Mouse (Mus musculus) midbrain, embryonic 14.5 days (tissue): ENCODE measurements around the gene Dbp. TPM values are rescaled to one million over a fixed set of nuclear protein-coding genes. Genes with fewer than 3 reads are reported as not detected.
A peak's percentile ranks its signal among the peaks of the same experiment; 100 is the strongest.

Experiments
- ATAC-seq: fragments of 200-750 bp; cut with Nextera tagmentation; 2 replicates; pipeline ENCODE4 v1.8.0; 2017; ENCODE audit warnings: moderate number of reproducible peaks, moderate library complexity; ENCODE audit not compliant: low FRiP score, low TSS enrichment
- DNase-seq: peaks from one replicate; pipeline ENCODE4 v3.0.0-alpha.2; 2015
- H3K27ac ChIP-seq: fragments of 300-500 bp; sonication (generic); replicated peaks from 2 replicates; pipeline ENCODE4 v1.5.1; 2014; ENCODE audit warnings: mild to moderate bottlenecking, low read depth, low read length, moderate library complexity
- H3K27me3 ChIP-seq: fragments of 300-500 bp; sonication (generic); 2 replicates; pipeline ENCODE4 v1.6.1; 2014; ENCODE audit warnings: low read length, control low read depth, mixed read lengths; ENCODE audit not compliant: control insufficient read depth, insufficient read depth
- H3K36me3 ChIP-seq: fragments of 300-500 bp; sonication (generic); 2 replicates; pipeline ENCODE4 v1.6.1; 2014; ENCODE audit warnings: low read length, control low read depth; ENCODE audit not compliant: control insufficient read depth, insufficient read depth
- H3K4me1 ChIP-seq: fragments of 300-500 bp; sonication (generic); 2 replicates; pipeline ENCODE4 v1.6.1; 2014; ENCODE audit warnings: mild to moderate bottlenecking, antibody characterized with exemption, low read length, control low read depth; ENCODE audit not compliant: control insufficient read depth, insufficient read depth
- H3K4me2 ChIP-seq: fragments of 300-500 bp; sonication (generic); 2 replicates; pipeline ENCODE4 v1.6.1; 2014; ENCODE audit warnings: mild to moderate bottlenecking, low read length, moderate library complexity
- H3K4me3 ChIP-seq: fragments of 300-500 bp; sonication (generic); replicated peaks from 2 replicates; pipeline ENCODE4 v1.5.1; 2014; ENCODE audit warnings: low read depth, low read length
- H3K9ac ChIP-seq: fragments of 300-500 bp; sonication (generic); replicated peaks from 2 replicates; pipeline ENCODE4 v1.6.1; 2014; ENCODE audit warnings: mild to moderate bottlenecking, low read length, moderate library complexity
- H3K9me3 ChIP-seq: fragments of 300-500 bp; sonication (generic); 2 replicates; pipeline ENCODE4 v1.6.1; 2016; ENCODE audit warnings: low read length, control low read depth, mixed read lengths; ENCODE audit not compliant: control insufficient read depth
- WGBS: fragments of 180-500 bp; shearing (Covaris S2); extraction: QIAGEN DNeasy Blood & Tissue Kit; methylation state at CpG from one replicate; pipeline ENCODE4 v1.1.7; 2014; 5-methylcytosine and 5-hydroxymethylcytosine counted together
- polyA plus RNA-seq: library from polyadenylated mRNA; unstranded; fragments of >200 nt; fragmentation: Nextera tagmentation; extraction: Ambion mirVana; gene quantifications from 2 replicates; pipeline ENCODE4 v1.2.1, GENCODE M21; 2014

Gene Dbp
- polyA plus RNA-seq, 1 experiment from 2014 or later, result 1.9 TPM

DNA sequence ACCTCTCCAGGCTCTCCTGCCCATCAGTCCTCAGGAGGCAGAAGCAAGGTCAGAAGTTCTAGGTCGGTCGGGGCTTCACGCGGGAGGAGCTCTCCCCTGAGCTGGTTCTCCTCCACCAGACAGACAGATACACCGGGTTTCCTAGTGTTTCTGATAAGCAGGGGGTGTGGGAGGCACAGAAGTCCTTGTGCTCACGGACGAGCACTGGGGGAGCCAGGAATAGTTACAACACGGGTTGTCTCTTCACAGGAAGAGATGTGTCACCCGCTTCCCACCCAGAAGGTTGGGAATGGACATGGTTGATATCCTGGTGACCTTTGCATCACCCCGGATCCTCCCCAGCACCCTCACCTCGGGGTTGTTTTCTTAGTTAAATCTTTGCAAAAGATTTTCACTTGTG lies 15.1 kb upstream of the Dbp start:
- H3K27me3 ChIP-seq, result no peaks in the 10 kb centered on the region
- no peak overlapping the region for H3K4me2 ChIP-seq
- DNase-seq (no peak), ATAC-seq (no peak)
- no peaks in the 10 kb centered on the region for H3K4me1 ChIP-seq
- 81% methylated on average over 11 of the region's 11 CpGs for WGBS
- H3K4me3 ChIP-seq, result no peak overlapping the region
- no peaks in the 10 kb centered on the region for H3K9me3 ChIP-seq
- H3K27ac ChIP-seq, result no peak overlapping the region
- H3K9ac ChIP-seq, result no peak overlapping the region
- H3K36me3 ChIP-seq, result no peaks in the 10 kb centered on the region

DNA sequence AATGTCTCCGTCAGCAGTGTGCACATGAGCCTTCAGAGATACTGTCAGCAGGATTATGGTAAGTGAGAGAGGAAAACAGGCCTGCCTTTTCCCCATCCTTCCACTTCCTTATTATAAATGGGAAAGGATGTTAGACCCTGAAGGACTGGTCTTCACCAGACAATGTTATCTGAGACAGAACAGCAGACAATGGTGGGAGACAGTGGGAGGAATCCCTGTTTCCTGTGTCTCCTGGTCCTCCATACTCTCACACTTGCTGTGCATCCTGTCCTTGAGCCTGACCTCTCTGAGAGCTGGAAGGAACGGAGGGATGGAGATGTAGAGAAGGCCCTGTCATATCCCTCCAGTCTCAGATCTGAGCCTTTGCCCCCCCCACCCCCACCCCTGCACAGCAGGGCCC lies 12.5 kb upstream of the Dbp start:
- 82% methylated on average over 2 of the region's 2 CpGs for WGBS
- no peaks in the 10 kb centered on the region for H3K36me3 ChIP-seq
- H3K27me3 ChIP-seq, result no peaks in the 10 kb centered on the region
- no peak overlapping the region for H3K9ac ChIP-seq
- no peak overlapping the region for H3K4me2 ChIP-seq
- H3K4me1 ChIP-seq, result no peaks in the 10 kb centered on the region
- ATAC-seq (no peak), DNase-seq (no peak)
- no peak overlapping the region for H3K27ac ChIP-seq
- no peak overlapping the region for H3K4me3 ChIP-seq
- H3K9me3 ChIP-seq, result no peaks in the 10 kb centered on the region

DNA sequence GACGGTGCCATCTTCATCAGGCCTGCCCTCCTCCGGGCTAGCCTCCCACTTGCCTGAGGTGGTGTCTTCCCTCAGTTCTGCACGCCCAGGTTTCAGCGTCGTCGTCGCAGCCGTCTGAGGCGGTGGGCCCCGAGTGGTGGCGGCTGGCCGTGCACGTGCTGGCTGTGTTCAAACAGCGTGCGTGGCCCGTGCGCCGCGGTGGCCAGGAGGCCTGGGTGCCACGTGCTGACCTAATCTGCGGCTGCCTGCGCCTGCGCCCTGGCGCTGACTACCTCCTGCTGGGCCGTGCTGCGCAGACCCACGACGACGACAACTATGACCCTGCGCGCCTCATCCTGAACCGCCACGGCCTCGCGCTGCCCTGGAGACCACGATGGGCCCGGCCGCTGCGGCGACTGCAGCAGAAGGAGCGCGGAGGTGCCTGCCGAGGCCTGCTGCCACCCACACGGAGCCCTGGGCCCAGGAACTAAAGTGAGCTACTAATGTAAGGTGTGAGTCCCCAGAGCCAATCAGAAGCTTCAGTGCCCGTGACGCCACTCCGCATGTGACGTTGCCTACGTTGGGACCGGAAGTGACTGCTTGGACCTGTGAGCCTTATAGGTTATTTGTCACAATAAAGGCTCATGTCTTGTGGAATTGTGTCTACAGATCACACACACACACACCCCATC lies 10.8 kb upstream of the Dbp start, which contains the start of gene Sec1:
Gene Sec1 (minus strand): TSS at position 482 of the 671 bp plus-strand sequence.
- H3K36me3 ChIP-seq, result no peaks in the 10 kb centered on the region
- H3K27me3 ChIP-seq, result peaks cover 5% of the 10 kb centered on the region; the same call in 1 of the 2 replicates
- DNase-seq, result no peak
- WGBS, result 91% methylated on average over 50 of the region's 50 CpGs
- no peak for ATAC-seq
- no peak within 1 kb of the TSS for H3K9ac ChIP-seq
- H3K27ac ChIP-seq, result no peak within 1 kb of the TSS
- no peak within 1 kb of the TSS for H3K4me2 ChIP-seq
- no peaks in the 10 kb centered on the region for H3K4me1 ChIP-seq
- no peaks in the 10 kb centered on the region for H3K9me3 ChIP-seq
- no peak within 1 kb of the TSS for H3K4me3 ChIP-seq

DNA sequence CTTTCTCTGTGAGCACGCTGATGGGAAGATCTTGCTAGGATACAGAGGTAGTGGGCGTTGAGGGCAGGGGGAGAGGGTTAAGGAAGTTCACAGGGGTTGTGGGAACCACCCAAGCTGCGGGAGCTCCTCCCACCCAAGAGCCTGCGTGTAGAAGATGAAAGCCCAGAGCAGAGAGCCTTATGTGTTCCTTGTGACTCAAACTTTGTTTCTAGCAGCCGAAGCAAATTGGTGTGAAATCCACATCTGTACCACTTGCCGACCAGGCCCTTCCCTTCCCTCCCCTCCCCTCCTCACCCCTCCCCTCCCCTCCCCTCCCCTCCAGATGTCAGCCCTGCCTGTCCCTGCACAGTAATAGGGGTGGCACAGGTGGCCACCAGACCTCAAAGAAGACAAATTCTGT lies 9.8 kb upstream of the Dbp start:
- Histone ChIP-seq H3K4me1 (0 out of 2 replicates have a peak, but pooled peaks cover 2% of the 10 kb centered on the region), H3K27ac (no peak overlapping the region), H3K9me3 (no peaks in the 10 kb centered on the region), H3K27me3 (peaks cover 5% of the 10 kb centered on the region), H3K9ac (no peak overlapping the region), H3K36me3 (no peaks in the 10 kb centered on the region), H3K4me2 (no peak overlapping the region), H3K4me3 (no peak overlapping the region)
- 8% methylated on average over 6 of the region's 6 CpGs for WGBS
- DNase-seq (no peak), ATAC-seq (no peak)

DNA sequence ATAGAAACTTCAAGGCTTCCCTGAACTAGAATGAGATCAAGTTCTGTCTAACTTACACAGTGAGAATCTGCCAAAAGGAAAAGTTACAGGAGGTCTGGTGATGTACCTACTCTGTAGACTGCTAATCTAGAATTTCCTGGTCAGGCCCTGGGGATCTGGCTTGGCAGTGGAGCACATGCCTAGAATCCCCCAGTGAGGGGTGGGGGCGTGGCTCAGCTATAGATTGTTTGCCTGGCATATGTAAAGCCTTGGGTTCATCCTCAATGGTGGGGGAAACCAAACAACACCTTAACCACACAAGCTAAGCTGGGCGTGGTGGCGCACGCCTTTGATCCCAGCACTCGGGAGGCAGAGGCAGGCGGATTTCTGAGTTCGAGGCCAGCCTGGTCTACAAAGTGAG lies 7.0 kb upstream of the Dbp start:
- H3K4me2 ChIP-seq, result no peak overlapping the region
- 89% methylated on average over 6 of the region's 7 CpGs for whole genome bisulfite sequencing

DNA sequence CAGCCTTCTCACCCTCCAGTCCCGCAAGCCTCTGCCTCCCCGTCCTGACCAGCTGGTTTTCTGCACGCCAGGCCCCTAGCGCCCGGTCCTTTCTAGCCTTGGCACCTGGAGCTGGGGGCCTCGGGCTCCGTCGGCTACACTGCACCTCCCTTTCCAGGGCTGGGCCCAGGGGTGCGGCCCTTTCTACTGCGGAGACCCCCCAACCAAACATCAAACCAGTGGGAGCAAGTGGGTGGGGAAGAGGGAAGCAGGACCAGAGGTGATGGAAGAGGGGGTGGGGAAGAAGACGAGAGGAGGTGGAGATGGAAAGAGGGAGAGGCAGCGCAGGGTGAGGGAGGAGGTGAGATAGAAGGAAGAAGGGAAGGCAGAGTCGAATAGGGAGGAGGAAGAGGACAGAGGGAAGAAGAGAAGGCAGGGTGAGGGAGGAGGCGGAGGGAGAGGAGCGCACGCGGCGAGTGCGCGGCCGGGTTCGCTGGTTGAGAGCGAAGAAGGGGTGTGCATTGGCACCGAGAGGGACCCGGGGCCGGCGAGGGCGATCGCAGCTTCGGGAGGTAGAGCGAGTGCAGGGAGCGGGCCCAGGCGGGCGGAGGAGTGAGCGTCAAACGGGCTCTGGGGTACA lies 5.3 kb upstream of the Dbp start, which contains the start of gene Car11:
Gene Car11 (plus strand): TSS at position 321 of the 619 bp plus-strand sequence.
- ATAC-seq (no peak), DNase-seq (peak; percentile 69)
- Histone ChIP-seq H3K4me3 (peak within 1 kb of the TSS; percentile 49), H3K9me3 (no peaks in the 10 kb centered on the region), H3K36me3 (no peaks in the 10 kb centered on the region), H3K4me1 (peaks cover 31% of the 10 kb centered on the region), H3K27me3 (peaks cover 5% of the 10 kb centered on the region), H3K9ac (peak within 1 kb of the TSS; percentile 80), H3K4me2 (peak within 1 kb of the TSS; percentile 94), H3K27ac (peak within 1 kb of the TSS; percentile 86)
- WGBS, result 2% methylated on average over 36 of the region's 36 CpGs

More for the DNA sequence above, 7.0 kb upstream of the Dbp start:
- Histone ChIP-seq H3K27me3 (peaks cover 5% of the 10 kb centered on the region), H3K9ac (no peak overlapping the region), H3K9me3 (no peaks in the 10 kb centered on the region), H3K27ac (no peak overlapping the region), H3K4me1 (peaks cover 17% of the 10 kb centered on the region), H3K4me3 (no peak overlapping the region), H3K36me3 (no peaks in the 10 kb centered on the region)
- no peak for ATAC-seq
- no peak for DNase-seq

DNA sequence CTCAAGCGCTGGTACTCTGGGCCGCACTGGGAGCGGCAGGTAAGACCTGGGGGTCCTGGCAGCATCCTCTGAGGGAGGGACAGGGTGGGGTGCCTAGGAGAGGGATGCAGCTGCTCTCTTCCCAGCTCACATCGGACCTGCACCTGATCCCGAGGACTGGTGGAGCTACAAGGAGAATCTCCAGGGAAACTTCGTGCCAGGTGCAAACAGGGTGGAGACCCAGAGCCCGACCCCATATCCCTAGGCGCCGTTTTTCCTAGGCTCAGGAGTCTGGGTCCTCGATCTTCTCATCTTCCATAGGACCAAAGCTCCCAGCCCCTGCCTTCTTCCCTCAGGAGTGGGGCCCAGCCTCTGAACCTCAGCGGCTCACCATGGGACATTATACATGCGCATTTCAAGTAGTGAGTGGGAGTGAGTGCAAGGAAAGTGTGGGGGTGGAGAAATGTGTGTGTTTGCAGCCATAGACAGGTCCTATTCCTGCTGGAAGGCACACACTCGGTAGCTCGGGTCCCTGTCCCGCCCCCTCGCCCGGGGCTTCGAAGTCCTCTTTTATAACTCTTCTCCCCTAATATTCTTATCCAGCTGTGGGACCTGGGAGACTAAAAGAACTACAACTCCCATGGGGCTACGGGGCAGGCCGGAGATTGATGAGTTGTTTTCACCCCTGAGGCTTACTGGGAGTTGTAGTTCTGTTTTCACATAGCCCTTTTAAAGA lies 4.4 kb upstream of the Dbp start:
- under 1% methylated on average over 20 of the region's 20 CpGs for WGBS
- Histone ChIP-seq H3K27ac (peak overlapping the region; percentile 86), H3K4me3 (peak overlapping the region; percentile 49), H3K4me1 (peaks cover 34% of the 10 kb centered on the region), H3K4me2 (peak overlapping the region; percentile 94), H3K9ac (peak overlapping the region; percentile 80), H3K27me3 (peaks cover 5% of the 10 kb centered on the region), H3K36me3 (no peaks in the 10 kb centered on the region), H3K9me3 (no peaks in the 10 kb centered on the region)
- peak; percentile 94 for DNase-seq
- ATAC-seq, result 0 out of 2 replicates have a peak, but pooled peaks have one; percentile 6

DNA sequence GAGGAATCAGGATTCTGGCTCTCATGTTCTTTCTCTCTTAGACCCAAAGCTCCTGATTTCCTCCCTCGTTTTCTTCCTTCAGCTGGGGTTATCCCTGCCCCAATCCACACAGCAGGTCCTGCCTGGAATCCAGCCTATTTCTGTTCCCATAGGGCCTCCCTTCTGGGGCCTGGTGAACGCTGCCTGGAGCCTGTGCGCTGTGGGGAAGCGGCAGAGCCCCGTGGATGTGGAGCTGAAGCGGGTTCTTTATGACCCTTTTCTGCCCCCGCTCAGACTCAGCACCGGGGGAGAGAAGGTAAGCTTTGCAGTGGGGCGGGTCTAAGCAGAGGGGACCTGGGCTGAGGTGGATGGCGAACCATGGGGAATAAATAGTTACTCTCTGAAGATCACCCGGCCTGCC lies 3.8 kb upstream of the Dbp start:
- DNase-seq, result no peak
- peaks cover 40% of the 10 kb centered on the region for H3K4me1 ChIP-seq

More for the DNA sequence above, 3.8 kb upstream of the Dbp start:
- H3K27me3 ChIP-seq, result peaks cover 5% of the 10 kb centered on the region
- peak overlapping the region; percentile 24 for H3K9ac ChIP-seq
- peak overlapping the region; percentile 49 for H3K4me3 ChIP-seq
- no peaks in the 10 kb centered on the region for H3K36me3 ChIP-seq
- no peaks in the 10 kb centered on the region for H3K9me3 ChIP-seq
- H3K4me2 ChIP-seq, result peak overlapping the region; percentile 94
- 31% methylated on average over 11 of the region's 11 CpGs for WGBS
- H3K27ac ChIP-seq, result 0 out of 2 replicates have a peak overlapping the region, but pooled peaks have one; percentile 58
- ATAC-seq, result no peak
